ENCODE assay signal across 8 mouse cellular contexts in genomic region chr13:103332731-103333130, GRCm38 (mm10). TPM values are rescaled to one million over a fixed set of nuclear protein-coding genes. Genes with fewer than 3 reads are reported as not detected.
DNase-seq lines count a peak whose midpoint lies in the region; ATAC-seq and TF ChIP-seq lines count a peak whose summit lies in the region.

No protein-coding gene starts in this region.

- peaks cover 31% of the 10 kb centered on the region for H3K27me3 ChIP-seq in heart, embryonic 10.5 days (ENCODE audit: insufficient read depth, poor library complexity, severe bottlenecking)
- peaks cover 46% of the 10 kb centered on the region for H3K27me3 ChIP-seq in midbrain, embryonic 13.5 days

- H3K36me3 ChIP-seq in heart, embryonic 10.5 days = no peaks in the 10 kb centered on the region
- H3K36me3 ChIP-seq in midbrain, embryonic 13.5 days = no peaks in the 10 kb centered on the region

- TF ChIP-seq POLR2A in cortical plate, adult 2 months (IDR thresholded peaks at IDR 0.05; ENCODE audit: extremely low read depth, insufficient read depth, low read length) = no peak

- 7% methylated on average over 9 of the region's 9 CpGs for WGBS in heart, embryonic 10.5 days
- 3% methylated on average over 9 of the region's 9 CpGs for WGBS in midbrain, embryonic 13.5 days

- no peak for TF ChIP-seq CTCF in cortical plate, adult 2 months (IDR thresholded peaks at IDR 0.05; ENCODE audit: extremely low read depth, insufficient read depth, low read length)

- ATAC-seq in midbrain, embryonic 13.5 days = no peak

- H3K4me2 ChIP-seq in midbrain, embryonic 13.5 days (replicated peaks) = peak overlapping the region; percentile 96

- no peak overlapping the region for H3K27ac ChIP-seq in heart, embryonic 10.5 days
- H3K27ac ChIP-seq in cortical plate, adult 2 months (ENCODE audit: insufficient read depth, low read length) = no peak overlapping the region
- no peak overlapping the region for H3K27ac ChIP-seq in midbrain, embryonic 13.5 days

- no peak for DNase-seq in heart, embryonic 10.5 days (ENCODE audit: low spot score)
- DNase-seq in heart, postnatal 25 days (ENCODE audit: low spot score) = no peak
- peak; percentile 14 for DNase-seq in heart, postnatal 4 days
- no peak for DNase-seq in spleen, adult 18-20 months
- DNase-seq in right cerebral cortex, postnatal 36 days (ENCODE audit: low spot score in 2 of 2) = no peak
- no peak for DNase-seq in adrenal gland, postnatal 10 days

- peaks cover 24% of the 10 kb centered on the region for H3K4me1 ChIP-seq in heart, embryonic 10.5 days
- no peaks in the 10 kb centered on the region for H3K4me1 ChIP-seq in cortical plate, adult 2 months (ENCODE audit: control insufficient read depth, insufficient read depth, low read length)
- peaks cover 31% of the 10 kb centered on the region for H3K4me1 ChIP-seq in midbrain, embryonic 13.5 days (replicated peaks)

- H3K9ac ChIP-seq in midbrain, embryonic 13.5 days (replicated peaks) = no peak overlapping the region; the same call in 1 of the 2 replicates

- H3K9me3 ChIP-seq in heart, embryonic 10.5 days = no peaks in the 10 kb centered on the region
- H3K9me3 ChIP-seq in midbrain, embryonic 13.5 days = no peaks in the 10 kb centered on the region

- peak overlapping the region; percentile 88; the same call in 1 of the 2 replicates for H3K4me3 ChIP-seq in heart, embryonic 10.5 days
- H3K4me3 ChIP-seq in cortical plate, adult 2 months (ENCODE audit: insufficient read depth, low read length) = peak overlapping the region; percentile 38; the same call in 1 of the 2 replicates
- peak overlapping the region; percentile 75 for H3K4me3 ChIP-seq in midbrain, embryonic 13.5 days (replicated peaks)

- intact Hi-C loops in heart, postnatal 25 days (cut with DNase I) = loop anchor here (5.0 to 10.0 kb wide), 3 partner anchors 118 to 310 kb away; no protein-coding TSS in a partner anchor

RNA-seq across cellular contexts. Expression of gene Mast4, which starts 1.6 kb away (rescaled TPM):
- polyA plus RNA-seq in heart, embryonic 10.5 days (2016; fragmentation: Nextera tagmentation; extraction: Ambion mirVana) = 33.2 and 39.2 TPM in 2 replicates
- total RNA-seq in heart, postnatal 25 days (2021) = 10 to 100 TPM; 34.5 to 36.8 TPM
- polyA plus RNA-seq in cortical plate, adult 2 months (2012; rRNA removed) = 19.6 and 20.1 TPM in 2 replicates
- total RNA-seq in heart, postnatal 4 days (2021) = 10 to 100 TPM; 80.4 to 89.0 TPM
- 31.4 and 33.4 TPM in 2 replicates for polyA plus RNA-seq in midbrain, embryonic 13.5 days (2015; fragmentation: Nextera tagmentation; extraction: Ambion mirVana)
- 10 to 100 TPM; 38.8 to 58.3 TPM for total RNA-seq in adrenal gland, postnatal 10 days (2021)

Comparison
In these comparisons a context has a peak if more than half of its experiments do, and no peak if none do; other contexts are left out.
1. H3K4me3 ChIP-seq: peak in every context shown above with its lines; median percentile 88 in heart, embryonic 10.5 days; 75 in midbrain, embryonic 13.5 days; 38 in cortical plate, adult 2 months.